Mouse (Mus musculus) embryo, embryonic 11.5 days (tissue): ENCODE measurements at regions not wholly inside any gene's neighbourhood (a gene's known extent, or its start where the extent isn't known, plus 50 kb on each side); places are given as distances from the start of the nearest gene placed in this dataset.
A peak's percentile ranks its signal among the peaks of the same experiment; 100 is the strongest.

ENCODE experiments used
- DNase-seq: peaks from one replicate; pipeline ENCODE4 v3.0.0-alpha.2; 2012; ENCODE audit warnings: low read depth, low spot score

DNA sequence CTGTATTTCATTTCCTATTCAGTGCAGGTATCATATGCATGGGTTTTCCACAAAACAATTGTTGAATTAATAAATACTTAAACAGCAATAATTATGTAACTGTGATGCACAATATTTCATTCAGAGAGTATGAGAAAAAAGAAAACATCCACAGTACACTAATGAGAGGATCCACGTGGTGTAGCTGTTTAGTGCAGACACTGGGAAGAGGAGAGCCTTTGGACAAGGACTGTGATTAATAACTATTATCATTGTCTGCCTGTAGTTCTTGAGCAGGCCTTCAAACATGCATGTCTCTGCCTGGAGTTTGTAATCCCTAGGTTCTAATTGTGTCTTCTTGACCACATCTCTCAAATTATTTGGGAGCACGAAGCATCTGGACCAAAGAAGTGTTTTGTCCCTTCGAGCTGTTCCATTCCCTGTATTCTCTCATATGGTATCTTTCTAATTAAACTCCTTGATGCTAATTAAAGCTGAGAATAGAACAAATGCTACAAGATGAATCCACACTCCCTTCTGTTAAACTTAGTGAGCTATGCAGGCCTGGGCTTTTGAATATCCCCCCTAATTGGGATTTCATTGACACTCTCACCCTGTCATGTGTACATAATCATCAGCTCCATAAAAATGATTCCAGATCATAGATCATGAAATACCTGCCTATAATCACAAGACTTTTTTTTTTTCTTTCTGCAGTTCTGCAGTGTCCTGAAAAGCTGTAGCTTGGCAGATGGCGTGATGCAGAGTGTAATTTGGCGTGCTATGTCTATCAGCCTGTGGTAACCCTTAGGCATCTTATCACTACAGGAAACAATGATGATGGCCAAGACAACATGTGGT, 1208.9 kb upstream of the G6pd2 start:
- no peak for DNase-seq

DNA sequence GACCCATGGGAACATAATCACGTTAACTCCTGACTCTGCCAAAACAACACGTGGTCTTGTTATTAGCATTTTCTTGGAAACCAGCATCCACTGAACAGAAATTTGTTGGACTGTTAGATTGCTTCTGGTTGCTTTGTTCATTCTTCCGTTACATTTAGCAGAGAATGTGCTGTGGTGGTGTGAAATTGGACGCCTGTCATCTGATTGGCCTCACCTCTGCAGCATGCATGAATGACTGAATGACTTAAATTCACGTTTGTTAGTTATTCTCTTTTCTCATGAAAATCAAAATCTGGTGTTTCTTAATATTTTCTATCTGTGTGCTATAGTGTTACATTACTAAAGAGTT, 1208.3 kb upstream of the G6pd2 start:
- DNase-seq = no peak

DNA sequence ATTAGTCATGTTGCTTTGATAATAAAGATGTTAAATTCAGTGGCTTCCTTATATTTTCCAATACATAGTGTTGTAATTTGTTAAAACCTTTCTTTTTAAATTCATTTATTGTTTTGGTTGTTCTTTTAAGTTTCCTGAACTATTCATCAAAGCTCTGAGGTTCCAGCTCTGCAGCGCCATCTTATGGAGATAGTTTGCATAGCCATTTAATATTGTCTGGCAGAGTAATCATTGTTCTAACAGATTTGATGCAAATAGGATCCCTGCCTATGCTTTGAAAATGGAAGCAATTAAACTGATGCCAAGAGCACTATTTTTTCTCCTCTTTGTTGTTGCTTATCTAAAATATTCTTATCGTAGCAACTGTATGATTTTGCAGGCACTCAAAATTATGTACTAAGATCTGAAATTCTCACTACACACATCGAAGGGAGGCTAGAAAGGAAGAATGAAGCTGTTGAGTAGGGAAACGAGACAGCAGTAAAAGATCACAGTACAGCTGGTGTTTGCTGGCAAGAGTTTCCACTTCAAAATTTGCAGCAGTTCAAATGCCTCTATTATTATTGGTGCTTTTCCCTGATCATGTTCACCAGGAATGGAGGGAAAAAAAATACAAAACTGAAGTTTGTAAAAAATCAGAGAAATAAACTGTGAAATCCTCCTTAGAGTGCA, 1199.5 kb upstream of the G6pd2 start:
- DNase-seq = peak; percentile 7
